Mouse (Mus musculus) hindbrain, embryonic 16.5 days (tissue): ENCODE data around the gene Cracr2b. TPM values are rescaled to one million over a fixed set of nuclear protein-coding genes. Genes with fewer than 3 reads are reported as not detected.

Experiments
- ATAC-seq: fragments of 200-750 bp; cut with Nextera tagmentation; 2 replicates; pipeline ENCODE4 v1.8.0; 2017; ENCODE audit warnings: moderate TSS enrichment, moderate library complexity
- H3K27ac ChIP-seq: fragments of 300-500 bp; sonication (generic); 2 replicates; pipeline ENCODE4 v1.5.1; 2014; ENCODE audit warnings: low read depth, mild to moderate bottlenecking, control low read depth, low read length, moderate library complexity
- H3K27me3 ChIP-seq: fragments of 300-500 bp; sonication (generic); replicated peaks from 2 replicates; pipeline ENCODE4 v1.6.1; 2014; ENCODE audit warnings: low read length; ENCODE audit not compliant: control insufficient read depth, insufficient read depth
- H3K36me3 ChIP-seq: fragments of 300-500 bp; sonication (generic); 2 replicates; pipeline ENCODE4 v1.6.1; 2014; ENCODE audit warnings: mild to moderate bottlenecking, low read length, moderate library complexity, mixed read lengths; ENCODE audit not compliant: control insufficient read depth, insufficient read depth
- H3K4me1 ChIP-seq: fragments of 300-500 bp; sonication (generic); 2 replicates; pipeline ENCODE4 v1.6.1; 2014; ENCODE audit warnings: low read depth, low read length; ENCODE audit not compliant: control insufficient read depth, insufficient read depth
- H3K4me2 ChIP-seq: fragments of 300-500 bp; sonication (generic); 2 replicates; pipeline ENCODE4 v1.6.1; 2014; ENCODE audit warnings: mild to moderate bottlenecking, low read length, control low read depth, moderate library complexity
- H3K4me3 ChIP-seq: fragments of 300-500 bp; sonication (generic); 2 replicates; pipeline ENCODE4 v1.5.1; 2014; ENCODE audit warnings: mild to moderate bottlenecking, low read length, control low read depth, moderate library complexity
- H3K9ac ChIP-seq: fragments of 300-500 bp; sonication (generic); 2 replicates; pipeline ENCODE4 v1.6.1; 2014; ENCODE audit warnings: low read depth, mild to moderate bottlenecking, control low read depth, low read length, moderate library complexity
- H3K9me3 ChIP-seq: fragments of 300-500 bp; sonication (generic); 2 replicates; pipeline ENCODE4 v1.6.1; 2014; ENCODE audit warnings: mild to moderate bottlenecking, low read length, moderate library complexity; ENCODE audit not compliant: control insufficient read depth
- WGBS: fragments of 180-500 bp; shearing (Covaris S2); extraction: QIAGEN DNeasy Blood & Tissue Kit; methylation state at CpG from one replicate; pipeline ENCODE4 v1.1.7; 2014; 5-methylcytosine and 5-hydroxymethylcytosine counted together
- polyA plus RNA-seq: library from polyadenylated mRNA; unstranded; fragments of >200 nt; fragmentation: Nextera tagmentation; extraction: Ambion mirVana; gene quantifications from 2 replicates; pipeline ENCODE4 v1.2.1, GENCODE M21; 2015

Cracr2b gene
- polyA plus RNA-seq, 1 experiment from 2014 or later, result 10.8 TPM

- H3K4me2 ChIP-seq, result no peak overlapping the region
- peak; percentile 11; the same call in 1 of the 2 replicates for ATAC-seq
- no peaks in the 10 kb centered on the region for H3K9me3 ChIP-seq
- no peaks in the 10 kb centered on the region for H3K27me3 ChIP-seq
- no peak overlapping the region for H3K4me3 ChIP-seq
- H3K9ac ChIP-seq, result no peak overlapping the region
- H3K4me1 ChIP-seq, result peaks cover 36% of the 10 kb centered on the region
- H3K36me3 ChIP-seq, result no peaks in the 10 kb centered on the region
- 71% methylated on average over 2 of the region's 2 CpGs for WGBS
- H3K27ac ChIP-seq, result no peak overlapping the region
Measured at GRCm38 (mm10) chr7:141485606-141486005, 24.7 kb downstream of the Cracr2b start.

GRCm38 (mm10) chr7:141486239-141486638 lies 25.3 kb downstream of the Cracr2b start:
- Histone ChIP-seq H3K9me3 (no peaks in the 10 kb centered on the region), H3K9ac (no peak overlapping the region), H3K4me1 (peaks cover 30% of the 10 kb centered on the region), H3K4me3 (no peak overlapping the region), H3K27me3 (no peaks in the 10 kb centered on the region), H3K4me2 (no peak overlapping the region), H3K36me3 (no peaks in the 10 kb centered on the region), H3K27ac (no peak overlapping the region)
- ATAC-seq, result no peak
- WGBS, result 88% methylated on average over 1 of the region's 1 CpGs

GRCm38 (mm10) chr7:141487141-141487540 lies 26.2 kb downstream of the Cracr2b start:
- Histone ChIP-seq H3K9ac (no peak overlapping the region), H3K4me1 (peaks cover 24% of the 10 kb centered on the region)

DNA sequence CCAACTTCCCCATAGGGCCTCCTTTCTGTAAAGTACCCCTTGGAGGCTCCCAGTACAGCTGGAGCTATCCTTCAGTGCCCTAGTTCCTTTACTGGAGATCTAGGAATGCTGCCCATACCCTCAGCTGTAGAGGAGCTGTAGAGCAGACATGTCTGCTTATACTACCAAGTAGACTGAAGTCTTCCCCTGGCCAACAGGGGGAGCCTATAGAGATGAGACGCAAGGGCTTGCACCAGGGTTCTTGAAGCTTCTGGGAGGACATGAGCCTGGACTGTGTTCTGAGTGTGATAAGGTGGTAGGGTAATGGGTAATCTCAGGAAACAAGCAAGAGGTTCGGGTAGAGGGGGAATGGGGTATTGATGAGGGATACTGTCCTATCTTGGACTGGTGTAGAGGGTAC lies 30.3 kb downstream of the Cracr2b start:
- H3K36me3 ChIP-seq, result peaks cover 5% of the 10 kb centered on the region; the same call in 1 of the 2 replicates
- H3K9me3 ChIP-seq, result no peaks in the 10 kb centered on the region
- H3K27me3 ChIP-seq, result no peaks in the 10 kb centered on the region
- H3K4me2 ChIP-seq, result no peak overlapping the region
- 88% methylated on average over 2 of the region's 2 CpGs for WGBS
- ATAC-seq, result no peak
- no peak overlapping the region for H3K27ac ChIP-seq
- no peak overlapping the region for H3K4me3 ChIP-seq
- no peak overlapping the region for H3K9ac ChIP-seq
- peaks cover 3% of the 10 kb centered on the region; the same call in 1 of the 2 replicates for H3K4me1 ChIP-seq

More at GRCm38 (mm10) chr7:141487141-141487540, 26.2 kb downstream of the Cracr2b start:
- Histone ChIP-seq H3K36me3 (no peaks in the 10 kb centered on the region), H3K27ac (no peak overlapping the region), H3K27me3 (no peaks in the 10 kb centered on the region), H3K9me3 (no peaks in the 10 kb centered on the region), H3K4me2 (no peak overlapping the region), H3K4me3 (no peak overlapping the region)
- no peak for ATAC-seq
- 71% methylated on average over 7 of the region's 7 CpGs for WGBS

GRCm38 (mm10) chr7:141492738-141493137 lies 31.8 kb downstream of the Cracr2b start:
- peaks cover 5% of the 10 kb centered on the region; the same call in 1 of the 2 replicates for H3K36me3 ChIP-seq
- ATAC-seq, result no peak

DNA sequence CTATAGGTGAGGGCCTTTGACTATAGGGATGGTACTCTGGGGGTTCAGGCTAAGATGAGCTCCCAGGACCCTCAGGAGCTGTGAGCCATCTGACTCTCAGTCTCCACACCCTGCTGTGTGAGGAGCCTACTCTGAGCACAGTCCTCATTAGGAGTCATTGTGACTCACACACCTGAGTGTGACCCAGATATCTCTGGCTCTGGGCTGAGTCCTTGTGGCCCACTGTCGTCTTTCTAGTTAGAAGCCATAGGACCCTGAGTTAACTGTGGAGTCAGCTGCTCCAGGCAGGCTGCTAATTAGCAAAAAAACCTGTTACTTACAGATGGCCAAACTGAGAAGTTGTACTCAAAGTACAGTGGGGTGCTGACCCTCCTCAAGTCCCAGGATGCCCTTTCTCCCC lies 32.8 kb downstream of the Cracr2b start:
- 89% methylated on average over 1 of the region's 1 CpGs for WGBS
- ATAC-seq, result no peak
- Histone ChIP-seq H3K36me3 (peaks cover 5% of the 10 kb centered on the region; the same call in 1 of the 2 replicates), H3K4me1 (no peaks in the 10 kb centered on the region), H3K27ac (no peak overlapping the region), H3K9ac (no peak overlapping the region), H3K4me3 (no peak overlapping the region), H3K27me3 (no peaks in the 10 kb centered on the region), H3K4me2 (no peak overlapping the region), H3K9me3 (no peaks in the 10 kb centered on the region)

More at GRCm38 (mm10) chr7:141492738-141493137, 31.8 kb downstream of the Cracr2b start:
- Histone ChIP-seq H3K4me3 (no peak overlapping the region), H3K4me1 (no peaks in the 10 kb centered on the region), H3K9me3 (no peaks in the 10 kb centered on the region), H3K27me3 (no peaks in the 10 kb centered on the region), H3K9ac (no peak overlapping the region), H3K4me2 (no peak overlapping the region), H3K27ac (no peak overlapping the region)
- WGBS, result 89% methylated on average over 5 of the region's 5 CpGs

- Histone ChIP-seq H3K36me3 (peaks cover 5% of the 10 kb centered on the region; the same call in 1 of the 2 replicates), H3K4me3 (no peak overlapping the region), H3K9me3 (no peaks in the 10 kb centered on the region), H3K4me2 (no peak overlapping the region), H3K4me1 (no peaks in the 10 kb centered on the region), H3K27me3 (no peaks in the 10 kb centered on the region), H3K27ac (no peak overlapping the region), H3K9ac (no peak overlapping the region)
- 81% methylated on average over 2 of the region's 2 CpGs for WGBS
- ATAC-seq, result no peak
Measured at GRCm38 (mm10) chr7:141495379-141495778, 34.5 kb downstream of the Cracr2b start.

DNA sequence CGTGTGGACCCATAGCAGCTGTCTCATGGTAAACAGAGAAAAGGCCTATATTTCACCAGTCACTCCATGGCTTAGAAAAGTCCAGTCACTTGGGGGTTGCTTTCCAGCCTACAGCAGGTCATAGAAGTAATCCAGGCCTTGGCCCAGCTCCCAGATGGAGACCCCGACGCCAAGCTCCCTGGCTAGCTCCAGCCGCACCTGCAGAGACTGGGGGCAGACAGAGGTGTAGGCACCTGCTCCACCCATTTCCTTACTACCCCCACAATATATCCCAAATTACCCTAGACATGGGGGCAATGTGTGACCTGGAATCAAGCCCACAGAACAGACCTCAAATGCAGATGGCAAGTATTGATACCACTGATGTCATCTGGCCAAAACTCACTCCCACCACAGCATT lies 35.0 kb downstream of the Cracr2b start:
- H3K4me1 ChIP-seq, result no peaks in the 10 kb centered on the region
- WGBS, result 85% methylated on average over 4 of the region's 4 CpGs
- ATAC-seq, result no peak
- no peaks in the 10 kb centered on the region for H3K9me3 ChIP-seq
- H3K27ac ChIP-seq, result no peak overlapping the region
- H3K4me2 ChIP-seq, result no peak overlapping the region
- no peak overlapping the region for H3K9ac ChIP-seq
- peaks cover 5% of the 10 kb centered on the region; the same call in 1 of the 2 replicates for H3K36me3 ChIP-seq
- H3K27me3 ChIP-seq, result no peaks in the 10 kb centered on the region
- no peak overlapping the region for H3K4me3 ChIP-seq

DNA sequence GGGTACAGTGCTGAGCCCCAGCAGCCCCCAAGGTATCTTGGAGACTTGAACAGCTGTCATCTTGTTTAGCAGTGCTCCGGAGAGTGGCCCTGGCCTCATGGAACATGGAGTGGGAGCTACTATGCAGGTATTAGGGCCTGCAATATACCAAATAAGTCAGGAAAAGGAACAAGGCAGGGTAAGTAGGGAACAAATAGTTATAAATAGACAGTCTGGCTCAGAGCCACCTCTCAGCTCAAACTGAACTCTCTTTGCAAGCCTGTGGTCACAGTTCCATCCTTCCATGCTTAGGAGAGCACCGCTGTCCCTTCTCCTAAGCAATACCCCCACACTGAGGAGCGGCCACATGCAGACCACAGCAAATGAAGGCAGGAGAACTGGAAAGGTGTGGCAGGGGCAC lies 36.7 kb downstream of the Cracr2b start:
- H3K27me3 ChIP-seq, result no peaks in the 10 kb centered on the region
- no peaks in the 10 kb centered on the region for H3K4me1 ChIP-seq
- H3K36me3 ChIP-seq, result peaks cover 6% of the 10 kb centered on the region; the same call in 1 of the 2 replicates
- no peak for ATAC-seq
- no peak overlapping the region for H3K4me2 ChIP-seq
- no peak overlapping the region for H3K9ac ChIP-seq
- no peak overlapping the region for H3K27ac ChIP-seq
- H3K9me3 ChIP-seq, result no peaks in the 10 kb centered on the region
- WGBS, result 94% methylated on average over 3 of the region's 3 CpGs
- H3K4me3 ChIP-seq, result no peak overlapping the region
